Mouse (Mus musculus) kidney, postnatal 10 days (tissue): ENCODE data around the gene Smcp.

Source experiments
- DNase-seq: peaks from one replicate; pipeline ENCODE4 v3.0.0; 2021; ENCODE audit warnings: mixed read lengths

Smcp gene

DNA sequence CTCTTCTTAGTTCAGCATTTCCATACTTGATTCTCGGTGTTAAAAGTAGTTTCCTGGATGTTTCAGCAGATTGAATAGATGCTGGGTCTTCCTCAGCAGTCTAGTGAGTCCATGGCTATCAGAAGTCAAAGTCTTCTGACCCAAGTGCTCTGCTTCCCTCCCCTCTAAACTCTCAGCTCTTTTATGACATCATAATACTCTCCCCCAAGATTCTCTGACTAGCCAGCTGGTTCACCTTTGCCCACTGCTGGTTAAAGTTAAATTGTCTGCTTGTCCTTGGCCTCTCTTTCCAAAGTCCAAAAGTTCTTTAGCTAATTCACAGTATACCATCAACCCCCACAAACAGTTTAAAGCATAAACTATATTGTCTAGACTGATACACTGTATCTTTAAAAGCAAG, at the start of gene Smcp:
Gene Smcp, minus strand, starts transcription at position 140 of the 400 bp plus-strand sequence.
- no peak for DNase-seq

DNA sequence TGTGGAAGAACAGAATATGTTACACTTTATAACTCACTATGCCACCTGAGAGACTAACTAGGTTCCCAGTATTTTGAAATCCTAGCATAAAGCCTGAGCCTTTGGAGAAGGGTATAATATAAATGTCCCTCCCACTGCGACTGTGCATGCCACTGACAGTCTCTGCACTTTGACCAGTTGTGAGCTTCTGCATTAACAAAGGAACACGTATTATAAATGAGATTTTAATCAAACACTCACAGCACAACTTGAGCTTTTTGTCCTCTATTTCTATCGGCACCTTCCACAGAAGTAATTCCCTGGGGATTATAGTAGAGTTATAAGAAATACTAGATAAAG, 49.8 kb upstream of the Smcp start:
- no peak for DNase-seq

DNA sequence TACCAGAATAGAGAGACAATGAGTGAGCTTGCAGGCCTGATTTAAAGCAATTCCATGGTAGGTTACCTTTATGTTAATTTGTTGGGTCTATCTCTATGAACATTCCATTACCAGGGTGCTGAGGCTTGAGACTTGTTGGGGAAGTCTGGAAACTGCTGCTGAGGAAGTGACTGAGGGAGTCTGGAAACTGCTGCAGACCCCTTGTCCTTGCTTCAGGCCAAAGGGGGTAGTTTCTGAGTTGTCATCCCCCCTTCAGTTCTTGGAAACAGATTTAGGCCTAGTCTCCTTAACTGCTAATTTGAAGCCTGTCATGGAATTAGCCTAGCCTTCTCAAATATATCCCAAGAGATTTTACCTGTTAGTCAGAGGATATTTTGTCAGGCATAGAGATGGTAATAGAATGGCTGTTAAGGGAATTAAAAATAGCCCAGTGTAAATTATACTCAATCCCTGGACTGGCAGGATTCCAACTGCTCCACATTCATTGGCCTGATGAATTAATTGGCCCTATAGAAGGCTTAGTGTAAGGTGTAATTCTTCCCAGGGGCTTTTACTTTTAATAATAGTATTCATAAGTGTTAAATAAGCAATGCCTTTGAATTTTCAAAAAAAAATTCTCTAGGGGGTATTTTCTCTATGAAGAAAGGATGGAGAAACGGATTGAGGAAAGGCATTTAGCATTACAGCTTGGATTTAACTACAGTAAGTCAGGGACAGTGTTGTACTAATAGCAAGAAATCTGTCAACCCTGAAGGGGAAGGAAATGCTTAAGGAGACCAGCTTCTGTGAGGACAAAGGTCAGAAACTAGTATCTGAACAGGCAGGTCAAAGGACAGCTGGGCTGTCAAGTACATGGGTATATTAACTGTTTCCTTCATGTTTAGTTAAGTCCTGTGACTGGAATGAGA, 49.2 kb upstream of the Smcp start:
- no peak for DNase-seq

DNA sequence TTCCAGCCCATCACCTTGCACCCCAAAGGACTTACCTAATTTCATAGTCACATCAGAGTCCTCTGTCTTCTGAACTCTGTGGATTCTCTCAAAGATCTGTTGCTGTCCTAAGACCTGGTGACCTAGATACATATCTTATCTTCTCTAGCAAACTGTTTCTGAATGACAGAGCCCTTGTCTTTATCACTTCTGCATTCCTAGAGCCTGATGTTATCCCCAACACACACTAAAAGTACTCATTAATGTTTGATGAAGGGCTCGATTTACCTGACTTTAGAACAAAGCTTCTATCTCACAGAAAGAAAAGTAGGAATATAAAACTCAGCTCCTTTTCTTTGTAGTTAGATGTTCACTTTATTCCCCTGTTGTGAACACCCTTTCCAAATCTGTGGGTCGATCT, 32.8 kb upstream of the Smcp start, which contains the start of gene Lce6a:
Gene Lce6a, minus strand, starts transcription at position 101 of the 400 bp plus-strand sequence.
- DNase-seq: no peak

DNA sequence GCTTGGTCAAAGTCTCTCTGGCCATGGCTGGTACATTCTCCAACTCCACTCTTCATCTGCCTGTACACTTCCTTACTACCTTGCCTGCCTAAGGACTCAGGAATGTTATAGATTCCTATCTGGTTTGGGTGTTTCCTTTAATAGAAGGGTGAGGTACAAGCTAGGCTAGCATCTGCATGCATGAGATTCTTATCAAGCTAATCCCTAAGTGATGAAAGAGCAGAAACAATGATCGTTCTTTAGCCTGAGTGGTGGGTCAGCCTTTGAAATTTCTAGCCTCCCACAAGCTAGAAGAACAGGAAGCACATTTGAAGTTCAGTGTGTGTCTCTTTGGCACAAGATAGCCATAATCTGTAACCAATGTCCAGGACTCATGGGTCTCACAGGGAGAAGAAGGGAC, 21.0 kb upstream of the Smcp start:
- DNase-seq: no peak

DNA sequence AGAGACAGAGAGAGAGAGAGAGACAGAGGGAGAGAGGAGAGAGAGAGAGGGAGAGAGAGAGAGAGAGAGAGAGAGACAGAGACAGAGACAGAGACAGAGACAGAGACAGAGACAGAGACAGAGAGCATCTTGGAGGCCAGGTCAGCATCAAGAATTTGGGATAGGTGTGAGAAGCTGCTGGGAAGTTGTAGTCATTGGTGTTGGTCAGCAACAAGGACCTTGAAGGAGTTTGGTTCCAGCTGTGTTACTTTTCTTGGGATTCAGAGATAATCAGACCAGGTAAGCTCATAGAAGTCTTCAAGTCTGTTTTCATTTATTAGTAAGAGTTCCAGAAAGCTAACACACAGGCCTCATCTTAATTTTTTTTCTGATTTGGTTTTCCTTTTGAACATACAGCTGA, 18.6 kb upstream of the Smcp start, which contains the start of gene 2210017I01Rik:
Gene 2210017I01Rik, minus strand, starts transcription at position 101 of the 400 bp plus-strand sequence.
- DNase-seq: no peak

DNA sequence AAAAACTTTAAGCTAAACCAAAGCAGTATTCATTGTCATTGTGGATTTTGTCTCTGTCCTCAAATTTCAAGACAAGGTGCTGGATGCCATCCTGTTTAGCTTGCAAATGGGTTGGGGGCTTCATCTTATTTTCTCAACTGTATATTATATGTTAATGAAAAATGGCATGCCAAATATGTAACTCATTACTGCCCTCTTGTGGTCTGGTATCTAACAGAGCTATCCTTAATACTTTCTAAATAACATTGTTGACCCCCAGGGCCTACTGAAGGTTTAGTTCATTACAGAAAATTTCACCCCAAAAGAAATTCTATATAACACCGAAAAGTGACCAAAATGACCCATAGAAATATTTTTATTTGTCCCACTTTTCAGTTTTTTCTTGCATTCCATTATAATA, 13.4 kb upstream of the Smcp start:
- DNase-seq: no peak

DNA sequence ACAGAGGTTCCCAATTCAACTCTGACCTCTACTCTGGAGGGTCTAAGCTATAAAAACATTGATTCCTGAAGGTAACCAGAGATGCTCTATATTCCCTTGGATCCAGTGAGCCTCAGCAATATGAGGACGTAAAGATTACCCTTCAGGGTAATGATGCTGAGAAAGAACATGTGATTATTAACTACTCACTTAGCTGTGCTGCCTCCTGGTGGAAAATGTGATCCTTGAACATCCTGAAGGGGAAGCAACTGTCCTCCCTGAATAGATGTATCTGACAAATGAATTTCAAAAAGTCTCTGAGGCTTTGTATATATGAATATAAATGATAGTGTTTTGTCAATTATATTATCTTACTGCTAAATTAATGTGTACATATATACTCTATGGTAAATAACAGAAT, 11.7 kb upstream of the Smcp start:
- DNase-seq: peak; percentile 10

DNA sequence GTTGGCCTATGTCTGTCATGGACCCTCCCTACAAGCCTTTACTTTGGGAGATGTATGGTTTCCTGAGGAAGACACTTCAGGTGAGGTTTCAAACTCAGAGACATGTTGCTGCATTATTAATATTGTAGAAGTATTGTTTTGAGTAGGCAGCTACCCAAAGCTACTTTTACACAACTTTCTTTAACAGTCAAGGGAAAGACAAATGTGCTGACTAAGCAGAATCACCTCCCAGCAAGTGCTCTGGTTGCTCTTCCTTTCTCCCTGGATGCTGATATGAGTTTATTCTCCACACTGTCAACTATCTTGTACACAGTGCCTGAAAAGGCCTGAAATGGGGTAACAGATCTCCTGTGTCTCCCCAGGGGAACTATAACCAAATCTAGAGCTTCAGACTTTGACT, 11.2 kb upstream of the Smcp start:
- no peak for DNase-seq

DNA sequence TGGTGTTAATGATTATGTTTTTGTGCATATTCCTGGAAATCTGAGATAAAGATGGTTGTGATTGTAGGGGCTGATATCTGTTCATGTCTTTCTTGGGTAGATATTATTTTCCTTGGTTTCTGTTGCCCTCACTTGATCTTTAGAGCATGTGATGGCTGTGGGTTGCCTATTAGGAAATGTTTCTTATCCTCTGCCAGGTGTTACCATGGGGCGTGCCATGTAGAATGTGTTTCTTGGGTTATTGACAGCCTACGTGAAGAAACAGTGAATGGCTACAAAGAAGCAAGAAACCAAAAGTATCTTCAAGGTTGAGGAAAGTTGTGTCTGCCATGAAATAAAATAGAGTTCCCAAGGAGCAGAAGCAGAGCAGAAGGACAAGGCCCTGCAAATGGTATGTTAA, 9.6 kb upstream of the Smcp start:
- no peak for DNase-seq

DNA sequence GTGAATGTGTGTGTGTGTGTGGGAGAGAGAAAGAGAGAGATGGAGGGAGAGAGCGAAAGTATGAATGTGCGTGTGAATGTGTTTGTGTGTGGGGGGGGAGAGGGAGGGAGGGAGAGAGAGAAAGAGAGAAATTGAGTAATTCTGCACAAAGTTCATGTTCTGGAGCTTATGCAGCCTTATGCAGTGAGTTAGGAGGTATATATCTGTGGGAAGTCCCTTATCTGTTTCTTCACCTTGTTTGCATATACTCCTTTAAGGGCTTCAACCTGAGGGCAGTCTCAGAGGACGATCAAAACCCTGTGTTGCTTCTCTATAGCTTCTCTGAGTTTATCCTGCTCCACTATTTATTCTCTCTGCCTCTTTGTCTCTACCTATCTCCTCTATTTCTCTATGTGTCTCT, 1.6 kb downstream of the Smcp start:
- no peak for DNase-seq

DNA sequence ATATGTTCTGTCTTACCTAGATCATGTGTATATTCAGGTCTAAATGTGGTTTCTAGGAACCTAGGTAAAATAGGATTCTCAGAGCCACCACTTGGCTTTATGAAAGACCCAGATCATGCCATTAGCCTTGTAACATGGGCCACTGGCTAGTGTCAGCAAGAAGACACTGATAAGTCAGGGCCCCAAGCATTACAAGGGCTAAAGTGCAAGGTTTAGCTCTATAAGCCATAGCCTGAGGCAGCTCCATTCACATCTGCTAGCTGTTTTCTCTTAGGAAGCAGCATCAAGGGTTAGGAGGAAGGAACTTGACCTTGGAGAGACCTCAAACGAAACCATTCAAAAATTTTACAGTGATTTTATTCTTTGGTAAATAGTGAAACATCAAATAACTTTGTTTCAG, 3.7 kb downstream of the Smcp start:
- no peak for DNase-seq

DNA sequence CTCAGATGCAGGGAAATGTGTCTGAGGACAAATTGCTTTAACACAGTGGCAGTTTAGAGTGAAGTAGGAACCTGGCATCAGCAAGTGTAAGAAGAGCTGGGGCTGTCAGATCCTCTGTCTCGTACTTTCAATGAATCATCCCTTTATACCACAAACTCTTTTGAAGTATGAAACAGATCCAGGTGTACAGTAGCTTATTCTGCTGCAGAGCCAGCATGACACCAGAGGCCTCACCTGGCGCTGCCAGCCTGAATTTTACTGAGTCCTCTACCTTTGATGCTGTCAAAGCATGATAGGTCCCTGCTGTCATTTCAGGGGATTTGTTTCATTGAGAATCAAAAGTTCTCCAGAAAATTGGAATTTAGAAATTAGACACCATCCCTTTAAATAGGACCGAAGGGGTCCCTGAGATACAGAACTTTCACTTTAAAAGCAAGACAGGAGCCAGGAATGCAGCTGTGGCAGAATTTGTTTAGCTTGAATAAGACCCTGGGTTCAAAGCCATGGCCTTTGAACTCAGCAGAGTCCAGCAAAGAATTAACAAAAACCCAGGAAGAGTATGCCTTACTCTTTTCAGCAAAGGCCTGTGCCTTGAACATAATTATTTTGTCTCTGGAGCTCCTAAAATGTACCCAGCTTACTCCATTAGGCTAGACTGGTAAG, 5.5 kb downstream of the Smcp start:
- no peak for DNase-seq

DNA sequence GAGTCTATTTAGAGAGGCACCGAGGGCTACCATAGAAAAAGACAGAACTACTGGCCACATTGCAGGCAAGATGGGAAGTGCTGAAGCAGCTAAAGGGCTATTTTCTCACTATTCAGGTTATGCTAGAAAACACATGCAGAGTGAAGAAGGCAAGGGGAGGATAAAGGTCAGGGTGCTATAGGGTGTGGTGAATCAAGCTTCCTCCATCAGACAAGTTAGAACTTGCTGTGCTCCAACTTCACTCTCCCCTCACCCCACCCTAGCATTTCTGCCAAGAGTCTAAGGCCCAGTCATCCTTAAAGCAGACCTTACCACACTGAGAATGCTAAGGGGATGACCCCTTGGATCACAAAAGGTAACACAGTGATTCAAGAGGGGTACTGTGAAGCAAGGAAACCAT, 9.3 kb downstream of the Smcp start:
- DNase-seq: no peak

DNA sequence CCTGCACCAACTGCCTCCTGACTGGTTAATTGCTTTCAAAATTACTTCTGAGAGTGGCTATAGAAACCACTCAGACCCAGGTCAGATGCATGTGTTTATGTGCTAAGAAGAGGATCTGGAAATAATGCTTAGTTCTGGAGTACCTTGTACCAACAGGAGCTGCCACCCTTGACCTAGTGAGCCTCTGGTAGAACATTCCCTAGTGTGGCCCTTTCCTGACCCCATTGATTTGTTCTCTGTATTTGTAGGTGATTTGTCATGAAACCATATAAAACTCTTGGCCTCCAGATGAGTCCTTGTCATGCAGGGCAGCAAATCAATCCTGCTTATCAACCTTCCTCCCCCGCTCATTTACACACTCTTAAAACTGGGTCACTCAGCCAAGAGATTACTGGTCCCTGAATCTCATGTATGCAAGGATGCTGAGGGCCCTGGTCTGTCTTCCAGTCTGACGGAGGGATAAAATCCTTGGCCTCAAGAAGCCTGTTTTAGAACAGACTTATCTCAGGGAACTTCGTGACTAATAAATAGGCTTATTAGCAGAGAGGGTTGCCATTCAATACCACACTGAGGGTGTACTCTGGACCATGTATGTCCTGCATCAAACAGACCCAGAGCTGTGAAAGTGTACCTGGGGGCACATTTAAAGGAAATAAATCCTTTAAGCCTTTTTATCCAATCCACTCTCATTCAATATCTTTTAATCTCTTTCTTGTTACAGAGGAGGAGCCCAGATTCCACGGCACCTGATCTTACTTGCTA, 10.0 kb downstream of the Smcp start:
- DNase-seq: no peak

DNA sequence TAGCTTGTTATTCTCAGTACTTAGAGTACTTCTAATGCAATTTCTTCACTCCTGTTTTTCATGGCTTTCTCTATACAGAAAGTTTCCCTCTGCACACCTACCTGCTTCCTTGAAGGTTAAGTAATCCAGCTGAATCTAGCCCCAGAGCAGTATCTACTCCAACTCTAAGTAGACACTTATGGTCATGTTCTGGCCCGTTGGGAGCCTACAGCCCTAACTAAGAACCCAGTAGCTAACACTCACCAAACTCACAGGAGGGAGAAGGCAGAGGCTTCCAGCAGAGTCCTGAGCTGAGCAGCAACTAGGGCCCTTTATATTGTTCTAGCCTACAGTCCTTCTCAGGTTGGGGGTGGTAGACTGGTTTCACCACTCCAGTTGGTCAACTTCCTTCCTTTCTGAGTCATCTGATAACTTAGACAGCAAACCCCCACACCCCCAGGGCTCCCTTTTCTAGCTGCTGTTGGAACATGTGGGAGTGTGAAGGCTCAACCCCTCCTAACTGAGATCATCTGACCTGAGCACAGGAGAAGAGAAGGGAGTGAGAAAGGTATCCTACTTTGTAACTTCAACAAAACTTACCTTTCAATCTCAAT, 15.3 kb downstream of the Smcp start, which contains the start of gene Ivl:
Gene Ivl, minus strand, starts transcription at position 287 of the 593 bp plus-strand sequence.
- DNase-seq: no peak

DNA sequence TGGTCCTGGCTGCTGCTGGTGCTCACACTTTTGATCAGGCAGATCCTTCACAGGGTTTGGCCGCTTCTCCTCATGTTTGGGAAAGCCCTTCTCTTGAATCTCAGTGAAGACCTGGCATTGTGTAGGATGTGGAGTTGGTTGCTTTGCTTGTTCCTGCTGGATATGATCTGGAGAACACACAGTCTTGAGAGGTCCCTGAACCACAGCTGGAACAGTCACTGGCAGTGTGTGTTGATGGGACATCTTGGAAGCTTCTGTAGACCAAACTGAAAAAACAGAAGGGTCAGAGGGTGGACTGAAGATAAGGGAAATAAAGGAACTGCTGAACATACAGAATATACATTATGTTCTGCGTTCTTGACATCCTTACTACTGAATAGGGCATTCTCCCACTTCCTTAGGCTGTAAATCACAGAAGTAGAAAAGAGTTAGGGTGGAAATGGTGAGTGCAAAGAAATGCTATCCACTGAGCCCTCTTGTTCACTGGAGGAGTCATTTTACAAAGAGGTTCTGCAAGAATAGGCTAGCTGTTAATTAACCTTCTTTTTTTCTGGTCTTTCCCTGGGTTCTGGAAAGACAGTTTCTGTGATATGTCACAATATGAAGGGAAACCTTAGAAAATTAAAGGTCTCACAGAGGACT, 16.2 kb downstream of the Smcp start:
- DNase-seq: no peak

DNA sequence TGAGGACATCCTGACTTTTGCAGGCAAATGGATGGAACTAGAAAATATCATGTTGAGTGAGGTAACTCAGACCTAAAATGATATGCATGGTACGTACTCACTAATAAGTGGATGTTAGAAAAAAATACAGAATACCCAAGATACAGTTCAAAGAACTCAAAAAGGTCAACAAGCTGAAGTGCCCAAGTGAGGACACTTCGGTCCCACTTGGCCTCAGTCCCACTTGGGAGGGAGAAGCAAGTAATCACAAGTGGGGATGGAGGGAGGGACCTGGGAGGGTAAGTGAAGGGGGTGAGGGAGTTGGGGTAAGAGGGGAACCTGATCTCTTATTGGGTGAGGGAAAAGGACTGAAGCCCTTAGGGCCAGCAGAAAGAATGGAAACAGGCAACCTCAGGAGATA, 20.0 kb downstream of the Smcp start:
- no peak for DNase-seq

DNA sequence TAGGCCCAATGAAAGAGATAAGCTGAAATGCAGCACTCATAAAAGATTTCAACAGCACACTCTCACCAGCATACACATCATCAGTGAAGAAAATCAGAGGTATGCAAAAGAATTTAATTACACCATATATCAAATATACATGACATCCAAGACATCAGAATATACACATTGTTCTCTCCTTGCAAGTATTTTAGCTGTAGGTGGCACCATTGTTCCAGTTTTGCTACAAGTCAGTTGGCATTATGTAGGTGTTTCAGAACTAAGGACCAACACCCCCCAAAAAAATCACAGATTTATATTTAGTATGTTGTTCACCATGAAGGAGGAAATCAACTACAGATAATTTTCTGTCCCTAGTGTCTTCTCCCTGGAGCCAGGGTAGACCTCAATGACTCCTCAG, 23.4 kb downstream of the Smcp start:
- DNase-seq: no peak

DNA sequence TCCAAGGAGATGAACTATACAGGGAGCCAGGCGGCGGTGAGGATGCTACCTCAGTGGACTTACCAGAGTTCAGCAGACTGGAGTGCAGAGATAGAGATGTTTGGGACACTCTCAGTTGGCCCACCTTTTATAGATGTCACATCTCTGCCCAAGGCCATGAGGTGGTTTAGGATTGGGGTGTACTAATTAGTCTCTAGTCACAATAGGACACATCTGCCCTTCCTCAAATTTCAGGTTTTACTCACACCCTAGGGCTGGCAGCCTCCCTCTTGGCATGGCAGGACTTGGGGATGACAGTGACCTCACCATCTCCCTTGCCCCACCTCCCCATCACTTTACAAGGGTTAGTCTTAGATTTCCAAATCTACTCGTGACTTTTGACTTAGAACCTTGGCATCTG, 54.4 kb downstream of the Smcp start, which contains the start of gene 2310046K23Rik:
Gene 2310046K23Rik, minus strand, starts transcription at position 101 of the 400 bp plus-strand sequence.
- no peak for DNase-seq
